Mouse (Mus musculus): ENCODE data around the gene Tmem91. TPM values are rescaled to one million over a fixed set of nuclear protein-coding genes. Genes with fewer than 3 reads are reported as not detected.
A peak's percentile ranks its signal among the peaks of the same experiment; 100 is the strongest.

Tmem91 gene
- polyA plus RNA-seq, 1 experiment from 2014 or later = 9.7 TPM

GRCm38 (mm10) chr7:25690051-25690450 is 15.1 kb upstream of the Tmem91 start:
- H3K27me3 ChIP-seq = peaks cover 77% of the 10 kb centered on the region
- peak overlapping the region; percentile 62; the same call in 1 of the 2 replicates for H3K4me2 ChIP-seq (replicated peaks)
- H3K9me3 ChIP-seq = no peaks in the 10 kb centered on the region
- whole genome bisulfite sequencing = 32% methylated on average over 5 of the region's 5 CpGs
- no peak overlapping the region for H3K27ac ChIP-seq
- H3K4me3 ChIP-seq (replicated peaks) = 0 out of 2 replicates have a peak overlapping the region, but pooled peaks have one; percentile 43
- no peak overlapping the region for H3K9ac ChIP-seq (replicated peaks)
- H3K36me3 ChIP-seq = no peaks in the 10 kb centered on the region
- peaks cover 40% of the 10 kb centered on the region for H3K4me1 ChIP-seq (replicated peaks)
- ATAC-seq = no peak

GRCm38 (mm10) chr7:25689603-25690021 is 14.6 kb upstream of the Tmem91 start:
- H3K27ac ChIP-seq = no peak overlapping the region
- H3K36me3 ChIP-seq = no peaks in the 10 kb centered on the region
- no peaks in the 10 kb centered on the region for H3K9me3 ChIP-seq
- peak overlapping the region; percentile 62 for H3K4me2 ChIP-seq (replicated peaks)
- WGBS = 14% methylated on average over 12 of the region's 12 CpGs
- H3K9ac ChIP-seq (replicated peaks) = no peak overlapping the region
- ATAC-seq = no peak
- peak overlapping the region; percentile 43 for H3K4me3 ChIP-seq (replicated peaks)
- peaks cover 81% of the 10 kb centered on the region for H3K27me3 ChIP-seq
- peaks cover 40% of the 10 kb centered on the region for H3K4me1 ChIP-seq (replicated peaks)

GRCm38 (mm10) chr7:25688810-25689586 is 14.0 kb upstream of the Tmem91 start:
- Histone ChIP-seq H3K27me3 (peaks cover 81% of the 10 kb centered on the region), H3K36me3 (no peaks in the 10 kb centered on the region), H3K27ac (no peak overlapping the region), H3K4me1 (replicated peaks) (peaks cover 40% of the 10 kb centered on the region), H3K9ac (replicated peaks) (peak overlapping the region; percentile 37; the same call in 1 of the 2 replicates), H3K9me3 (no peaks in the 10 kb centered on the region), H3K4me2 (replicated peaks) (peak overlapping the region; percentile 62), H3K4me3 (replicated peaks) (peak overlapping the region; percentile 43)
- WGBS = 1% methylated on average over 51 of the region's 52 CpGs
- 0 out of 2 replicates have a peak, but pooled peaks have one; percentile 22 for ATAC-seq

- WGBS = under 1% methylated on average over 47 of the region's 47 CpGs
- H3K4me2 ChIP-seq (replicated peaks) = peak overlapping the region; percentile 62
- peaks cover 80% of the 10 kb centered on the region for H3K27me3 ChIP-seq
- H3K27ac ChIP-seq = no peak overlapping the region
- peak overlapping the region; percentile 43 for H3K4me3 ChIP-seq (replicated peaks)
- H3K4me1 ChIP-seq (replicated peaks) = peaks cover 37% of the 10 kb centered on the region
- no peak for ATAC-seq
- H3K9me3 ChIP-seq = no peaks in the 10 kb centered on the region
- peak overlapping the region; percentile 24 for H3K9ac ChIP-seq (replicated peaks)
- H3K36me3 ChIP-seq = peaks cover 3% of the 10 kb centered on the region; the same call in 1 of the 2 replicates
These were observed 12.9 kb upstream of the Tmem91 start for GRCm38 (mm10) chr7:25687811-25688401.

GRCm38 (mm10) chr7:25686680-25687531 is 11.9 kb upstream of the Tmem91 start, which contains the start of gene Tgfb1:
Tgfb1 (plus strand) TSS chr7:25687002.
- Histone ChIP-seq H3K27me3 (peaks cover 70% of the 10 kb centered on the region), H3K4me2 (replicated peaks) (peak within 1 kb of the TSS; percentile 62), H3K27ac (no peak within 1 kb of the TSS), H3K36me3 (peaks cover 6% of the 10 kb centered on the region; the same call in 1 of the 2 replicates), H3K9me3 (no peaks in the 10 kb centered on the region), H3K9ac (replicated peaks) (peak within 1 kb of the TSS; percentile 32), H3K4me1 (replicated peaks) (peaks cover 41% of the 10 kb centered on the region), H3K4me3 (replicated peaks) (peak within 1 kb of the TSS; percentile 43)
- ATAC-seq = peak; percentile 29; the same call in 1 of the 2 replicates
- under 1% methylated on average over 63 of the region's 69 CpGs for WGBS

- H3K4me1 ChIP-seq (replicated peaks) = peaks cover 50% of the 10 kb centered on the region
- 72% methylated on average over 21 of the region's 21 CpGs for WGBS
- H3K4me3 ChIP-seq (replicated peaks) = no peak overlapping the region
- H3K27me3 ChIP-seq = peaks cover 64% of the 10 kb centered on the region
- H3K9me3 ChIP-seq = no peaks in the 10 kb centered on the region
- 0 out of 2 replicates have a peak overlapping the region, but pooled peaks have one; percentile 6 for H3K9ac ChIP-seq (replicated peaks)
- no peak for ATAC-seq
- no peak overlapping the region for H3K27ac ChIP-seq
- H3K4me2 ChIP-seq (replicated peaks) = peak overlapping the region; percentile 62; the same call in 1 of the 2 replicates
- peaks cover 6% of the 10 kb centered on the region; the same call in 1 of the 2 replicates for H3K36me3 ChIP-seq
These were observed 11.0 kb upstream of the Tmem91 start for GRCm38 (mm10) chr7:25685926-25686470.

- WGBS = 87% methylated on average over 6 of the region's 6 CpGs
- no peaks in the 10 kb centered on the region for H3K9me3 ChIP-seq
- no peak overlapping the region for H3K9ac ChIP-seq (replicated peaks)
- H3K4me3 ChIP-seq (replicated peaks) = no peak overlapping the region
- H3K27me3 ChIP-seq = peaks cover 50% of the 10 kb centered on the region
- peaks cover 58% of the 10 kb centered on the region for H3K4me1 ChIP-seq (replicated peaks)
- H3K4me2 ChIP-seq (replicated peaks) = no peak overlapping the region
- H3K27ac ChIP-seq = no peak overlapping the region
- ATAC-seq = no peak
- H3K36me3 ChIP-seq = peaks cover 6% of the 10 kb centered on the region; the same call in 1 of the 2 replicates
These were observed 9.7 kb upstream of the Tmem91 start for GRCm38 (mm10) chr7:25684659-25685058.

- H3K9ac ChIP-seq (replicated peaks) = no peak overlapping the region
- H3K4me1 ChIP-seq (replicated peaks) = peaks cover 49% of the 10 kb centered on the region
- H3K4me2 ChIP-seq (replicated peaks) = no peak overlapping the region
- 79% methylated on average over 7 of the region's 7 CpGs for WGBS
- peaks cover 6% of the 10 kb centered on the region; the same call in 1 of the 2 replicates for H3K36me3 ChIP-seq
- H3K9me3 ChIP-seq = no peaks in the 10 kb centered on the region
- H3K27me3 ChIP-seq = peaks cover 46% of the 10 kb centered on the region
- no peak overlapping the region for H3K27ac ChIP-seq
- no peak for ATAC-seq
- H3K4me3 ChIP-seq (replicated peaks) = no peak overlapping the region
These were observed 8.7 kb upstream of the Tmem91 start for GRCm38 (mm10) chr7:25683474-25684180.

GRCm38 (mm10) chr7:25681341-25682231 is 6.6 kb upstream of the Tmem91 start:
- Histone ChIP-seq H3K4me3 (replicated peaks) (peak overlapping the region; percentile 60), H3K9ac (replicated peaks) (peak overlapping the region; percentile 70; the same call in 1 of the 2 replicates), H3K4me1 (replicated peaks) (peaks cover 29% of the 10 kb centered on the region), H3K36me3 (peaks cover 6% of the 10 kb centered on the region; the same call in 1 of the 2 replicates), H3K4me2 (replicated peaks) (peak overlapping the region; percentile 61), H3K9me3 (no peaks in the 10 kb centered on the region), H3K27me3 (peaks cover 33% of the 10 kb centered on the region), H3K27ac (peak overlapping the region; percentile 96)
- no peak for ATAC-seq
- 67% methylated on average over 15 of the region's 15 CpGs for WGBS
